Mouse (Mus musculus): ENCODE results near the gene Usp2. TPM values are rescaled to one million over a fixed set of nuclear protein-coding genes. Genes with fewer than 3 reads are reported as not detected.

Usp2 gene
- total and polyA plus RNA-seq, 3 experiments, result 73.8 to 206 (median 75.8) TPM

- no peaks in the 10 kb centered on the region for H3K79me2 ChIP-seq (replicated peaks; ENCODE audit: control insufficient read depth, insufficient read depth, low read length)
- intact Hi-C loops (cut with DNase I), result no loop called here
- no peaks in the 10 kb centered on the region for H3K27me3 ChIP-seq (ENCODE audit: control insufficient read depth, insufficient read depth, low read length)
- no peaks in the 10 kb centered on the region for H3K36me3 ChIP-seq (ENCODE audit: control insufficient read depth, insufficient read depth, low read length)
- H3K4me3 ChIP-seq, result no peak overlapping the region
- H3K27ac ChIP-seq, result no peak overlapping the region
- H3K9ac ChIP-seq (ENCODE audit: low read depth, low read length), result no peak overlapping the region
- WGBS, result 33% methylated on average over 5 of the region's 5 CpGs
- no peaks in the 10 kb centered on the region for H3K4me1 ChIP-seq (ENCODE audit: control insufficient read depth, insufficient read depth, low read length)
- TF ChIP-seq EP300 (IDR thresholded peaks at IDR 0.05; ENCODE audit: insufficient read depth, low read depth, low read length), result no peak
- no peak for TF ChIP-seq CTCF (IDR thresholded peaks at IDR 0.05)
- no peak for TF ChIP-seq POLR2A (IDR thresholded peaks at IDR 0.05; ENCODE audit: insufficient read depth, low read depth, low read length)
- no peak for DNase-seq
Observed at GRCm38 (mm10) chr9:44029580-44030236, 37.1 kb upstream of the Usp2 start.

- no peak for DNase-seq
- Histone ChIP-seq H3K9ac (ENCODE audit: low read depth, low read length) (no peak overlapping the region), H3K27ac (no peak overlapping the region), H3K4me3 (no peak overlapping the region), H3K4me1 (ENCODE audit: control insufficient read depth, insufficient read depth, low read length) (no peaks in the 10 kb centered on the region), H3K27me3 (ENCODE audit: control insufficient read depth, insufficient read depth, low read length) (no peaks in the 10 kb centered on the region), H3K79me2 (replicated peaks; ENCODE audit: control insufficient read depth, insufficient read depth, low read length) (no peaks in the 10 kb centered on the region), H3K36me3 (ENCODE audit: control insufficient read depth, insufficient read depth, low read length) (no peaks in the 10 kb centered on the region)
- no peak for TF ChIP-seq POLR2A (IDR thresholded peaks at IDR 0.05; ENCODE audit: insufficient read depth, low read depth, low read length)
- no peak for TF ChIP-seq EP300 (IDR thresholded peaks at IDR 0.05; ENCODE audit: insufficient read depth, low read depth, low read length)
- TF ChIP-seq CTCF (IDR thresholded peaks at IDR 0.05), result peak; percentile 22; the same call in 1 of the 2 replicates
- WGBS, result 91% methylated on average over 4 of the region's 4 CpGs
- intact Hi-C loops (cut with DNase I), result no loop called here
Observed at GRCm38 (mm10) chr9:44030646-44031045, 36.2 kb upstream of the Usp2 start.

- WGBS, result 77% methylated on average over 5 of the region's 5 CpGs
- Histone ChIP-seq H3K4me1 (ENCODE audit: control insufficient read depth, insufficient read depth, low read length) (no peaks in the 10 kb centered on the region), H3K36me3 (ENCODE audit: control insufficient read depth, insufficient read depth, low read length) (no peaks in the 10 kb centered on the region), H3K27ac (no peak overlapping the region), H3K9ac (ENCODE audit: low read depth, low read length) (no peak overlapping the region), H3K79me2 (replicated peaks; ENCODE audit: control insufficient read depth, insufficient read depth, low read length) (no peaks in the 10 kb centered on the region), H3K4me3 (no peak overlapping the region), H3K27me3 (ENCODE audit: control insufficient read depth, insufficient read depth, low read length) (no peaks in the 10 kb centered on the region)
- intact Hi-C loops (cut with DNase I), result no loop called here
- DNase-seq, result no peak
- TF ChIP-seq CTCF (IDR thresholded peaks at IDR 0.05) (no peak), EP300 (IDR thresholded peaks at IDR 0.05; ENCODE audit: insufficient read depth, low read depth, low read length) (no peak), POLR2A (IDR thresholded peaks at IDR 0.05; ENCODE audit: insufficient read depth, low read depth, low read length) (no peak)
Observed at GRCm38 (mm10) chr9:44031079-44031478, 35.7 kb upstream of the Usp2 start.

GRCm38 (mm10) chr9:44031946-44032345 lies 34.9 kb upstream of the Usp2 start:
- H3K27me3 ChIP-seq (ENCODE audit: control insufficient read depth, insufficient read depth, low read length), result no peaks in the 10 kb centered on the region
- intact Hi-C loops (cut with DNase I), result no loop called here
- DNase-seq, result no peak
- H3K9ac ChIP-seq (ENCODE audit: low read depth, low read length), result no peak overlapping the region
- 60% methylated on average over 4 of the region's 4 CpGs for WGBS
- no peaks in the 10 kb centered on the region for H3K4me1 ChIP-seq (ENCODE audit: control insufficient read depth, insufficient read depth, low read length)
- no peak for TF ChIP-seq EP300 (IDR thresholded peaks at IDR 0.05; ENCODE audit: insufficient read depth, low read depth, low read length)
- TF ChIP-seq CTCF (IDR thresholded peaks at IDR 0.05), result no peak
- no peak for TF ChIP-seq POLR2A (IDR thresholded peaks at IDR 0.05; ENCODE audit: insufficient read depth, low read depth, low read length)
- no peaks in the 10 kb centered on the region for H3K36me3 ChIP-seq (ENCODE audit: control insufficient read depth, insufficient read depth, low read length)
- H3K4me3 ChIP-seq, result no peak overlapping the region
- no peak overlapping the region for H3K27ac ChIP-seq
- no peaks in the 10 kb centered on the region for H3K79me2 ChIP-seq (replicated peaks; ENCODE audit: control insufficient read depth, insufficient read depth, low read length)

GRCm38 (mm10) chr9:44033317-44033716 lies 33.5 kb upstream of the Usp2 start:
- no peak for DNase-seq
- no peaks in the 10 kb centered on the region for H3K27me3 ChIP-seq (ENCODE audit: control insufficient read depth, insufficient read depth, low read length)
- WGBS, result 89% methylated on average over 5 of the region's 5 CpGs
- no peak overlapping the region for H3K4me3 ChIP-seq
- no peaks in the 10 kb centered on the region for H3K79me2 ChIP-seq (replicated peaks; ENCODE audit: control insufficient read depth, insufficient read depth, low read length)
- no peaks in the 10 kb centered on the region for H3K36me3 ChIP-seq (ENCODE audit: control insufficient read depth, insufficient read depth, low read length)
- intact Hi-C loops (cut with DNase I), result no loop called here
- TF ChIP-seq POLR2A (IDR thresholded peaks at IDR 0.05; ENCODE audit: insufficient read depth, low read depth, low read length), result no peak
- TF ChIP-seq EP300 (IDR thresholded peaks at IDR 0.05; ENCODE audit: insufficient read depth, low read depth, low read length), result no peak
- TF ChIP-seq CTCF (IDR thresholded peaks at IDR 0.05), result no peak
- no peak overlapping the region for H3K9ac ChIP-seq (ENCODE audit: low read depth, low read length)
- no peaks in the 10 kb centered on the region for H3K4me1 ChIP-seq (ENCODE audit: control insufficient read depth, insufficient read depth, low read length)
- H3K27ac ChIP-seq, result no peak overlapping the region

- 63% methylated on average over 13 of the region's 13 CpGs for whole genome bisulfite sequencing
- TF ChIP-seq POLR2A (IDR thresholded peaks at IDR 0.05; ENCODE audit: insufficient read depth, low read depth, low read length) (no peak), CTCF (IDR thresholded peaks at IDR 0.05) (no peak), EP300 (IDR thresholded peaks at IDR 0.05; ENCODE audit: insufficient read depth, low read depth, low read length) (no peak)
- H3K4me1 ChIP-seq (ENCODE audit: control insufficient read depth, insufficient read depth, low read length), result no peaks in the 10 kb centered on the region
- no peak overlapping the region for H3K27ac ChIP-seq
- H3K79me2 ChIP-seq (replicated peaks; ENCODE audit: control insufficient read depth, insufficient read depth, low read length), result no peaks in the 10 kb centered on the region
- no peaks in the 10 kb centered on the region for H3K27me3 ChIP-seq (ENCODE audit: control insufficient read depth, insufficient read depth, low read length)
- no peak for DNase-seq
- no peak overlapping the region for H3K9ac ChIP-seq (ENCODE audit: low read depth, low read length)
- H3K4me3 ChIP-seq, result no peak overlapping the region
- no peaks in the 10 kb centered on the region for H3K36me3 ChIP-seq (ENCODE audit: control insufficient read depth, insufficient read depth, low read length)
- intact Hi-C loops (cut with DNase I), result no loop called here
Observed at GRCm38 (mm10) chr9:44033957-44034727, 32.7 kb upstream of the Usp2 start.
